11 mouse cellular contexts compared by ENCODE assay signal in genomic region chr2:33465966-33466365, GRCm38 (mm10). TPM values are rescaled to one million over a fixed set of nuclear protein-coding genes. Genes with fewer than 3 reads are reported as not detected.
A peak's percentile ranks its signal among the peaks of the same experiment; 100 is the strongest.
DNase-seq lines count a peak whose midpoint lies in the region; TF ChIP-seq lines count a peak whose summit lies in the region.
"Had no signal": no experiment of that assay in that cellular context is flagged by ENCODE, and none has a peak within 500 bp of the region (broad histone marks: within the 10 kb centered on the region; RNA-seq: fewer than 3 reads in every experiment).

No protein-coding gene starts in this region.

- peak; percentile 47 for DNase-seq in adrenal gland, postnatal 10 days
- no peak for DNase-seq in adrenal gland, adult 18-20 months (ENCODE audit: low spot score in 2 of 2)
- peak; percentile 29 to 36 for DNase-seq in lung, adult 18-20 months
- no peak for DNase-seq in lung, postnatal 14 days
- peak; percentile 9 for DNase-seq in brain, embryonic 14.5 days (ENCODE audit: low read depth)
- peak; percentile 59 to 62 for DNase-seq in kidney, postnatal 36 days
- DNase-seq in ovary, adult 18-20 months (ENCODE audit: low spot score): no peak
- DNase-seq in ovary, postnatal 14 days (ENCODE audit: low spot score): no peak
- DNase-seq: B cell, adult 2 months; liver, embryonic 13.5 days; thymus, postnatal 25 days had no signal

- TF ChIP-seq POLR2A in brain, embryonic 14.5 days (IDR thresholded peaks at IDR 0.05; ENCODE audit: borderline replicate concordance, extremely low read depth, insufficient read depth, insufficient read length, poor library complexity, severe bottlenecking): no peak

- no peak for TF ChIP-seq CTCF in brain, embryonic 14.5 days (IDR thresholded peaks at IDR 0.05; ENCODE audit: borderline replicate concordance, extremely low read depth, insufficient read depth, insufficient read length)

RNA-seq across cellular contexts. Expression of gene Zbtb43, which starts 2.4 kb away (rescaled TPM):
- total RNA-seq in adrenal gland, postnatal 10 days (2021): 10 to 100 TPM; 21.9 to 26.7 TPM
- total RNA-seq in adrenal gland, adult 18-20 months (2021): 10 to 100 TPM; 24.3 to 25.1 TPM
- polyA plus RNA-seq in brain, embryonic 14.5 days (2012; rRNA removed): 21.5 and 22.6 TPM in 2 replicates

RNA-seq across cellular contexts. Expression of gene Zbtb34, which starts 34.8 kb away (rescaled TPM):
- 10 to 100 TPM; 20.0 to 21.5 TPM for total RNA-seq in adrenal gland, postnatal 10 days (2021)
- total RNA-seq in adrenal gland, adult 18-20 months (2021): 1 to 10 TPM; 5.6 to 8.2 TPM
- polyA plus RNA-seq in brain, embryonic 14.5 days (2012; rRNA removed): 23.3 and 30.8 TPM in 2 replicates

Comparison
In these comparisons a context has a peak if more than half of its experiments do, and no peak if none do; other contexts are left out.
1. DNase-seq: peak in adrenal gland, postnatal 10 days (single experiment), lung, adult 18-20 months (2 of 2), brain, embryonic 14.5 days (single experiment) and kidney, postnatal 36 days (2 of 2); none in adrenal gland, adult 18-20 months (0 of 2), lung, postnatal 14 days (single experiment), ovary, adult 18-20 months (single experiment) and ovary, postnatal 14 days (single experiment).